Mouse (Mus musculus) bone marrow macrophage, adult 2 months (primary cell): ENCODE data around the gene Sdf4.
A peak's percentile ranks its signal among the peaks of the same experiment; 100 is the strongest.

ENCODE experiments used
- CTCF ChIP-seq: IDR thresholded peaks from 2 replicates; pipeline ENCODE4 v1.5.1; 2012; ENCODE audit warnings: low read depth, mild to moderate bottlenecking, low read length, moderate library complexity
- POLR2A ChIP-seq: IDR thresholded peaks from 2 replicates; pipeline ENCODE4 v1.6.1; 2012; ENCODE audit warnings: mild to moderate bottlenecking, low read depth, low read length, borderline replicate concordance

DNA sequence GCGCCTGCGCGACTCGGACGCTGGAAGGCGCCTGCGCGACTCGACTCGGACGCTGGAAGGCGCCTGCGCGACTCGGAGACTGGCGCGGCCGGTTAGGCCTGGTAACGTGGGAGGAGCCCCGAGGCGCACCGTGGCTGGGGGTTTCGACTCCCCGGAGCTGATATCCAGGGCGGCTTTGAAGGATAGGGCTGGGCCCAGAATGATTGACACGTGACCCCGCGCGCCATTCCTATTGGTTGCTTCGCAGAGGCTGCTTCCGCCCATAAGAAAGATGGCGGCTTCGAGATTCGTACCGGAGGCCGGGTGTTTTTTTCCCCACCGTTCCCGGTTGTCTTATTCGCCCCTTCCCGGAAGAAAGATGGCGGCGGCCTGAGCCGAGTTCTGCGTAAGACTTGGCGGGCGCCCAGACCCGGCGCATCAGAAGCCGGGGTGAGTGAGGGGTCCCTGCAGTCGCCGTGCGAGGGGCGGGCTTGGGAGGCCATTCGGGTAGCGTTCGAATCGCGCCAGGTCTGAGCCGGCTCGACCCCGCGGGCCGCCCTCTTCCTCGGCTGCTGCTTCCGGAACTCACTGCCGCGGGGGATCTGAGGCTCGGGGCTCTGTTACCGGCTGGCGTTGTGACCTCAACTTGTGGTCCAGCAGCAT is 355 bp downstream of the Sdf4 start:
- no peak for TF ChIP-seq CTCF
- TF ChIP-seq POLR2A = peak; percentile 27; the same call in 1 of the 2 replicates
